Mouse (Mus musculus): Measurements from ENCODE around the gene Natd1.

Natd1 gene

DNA sequence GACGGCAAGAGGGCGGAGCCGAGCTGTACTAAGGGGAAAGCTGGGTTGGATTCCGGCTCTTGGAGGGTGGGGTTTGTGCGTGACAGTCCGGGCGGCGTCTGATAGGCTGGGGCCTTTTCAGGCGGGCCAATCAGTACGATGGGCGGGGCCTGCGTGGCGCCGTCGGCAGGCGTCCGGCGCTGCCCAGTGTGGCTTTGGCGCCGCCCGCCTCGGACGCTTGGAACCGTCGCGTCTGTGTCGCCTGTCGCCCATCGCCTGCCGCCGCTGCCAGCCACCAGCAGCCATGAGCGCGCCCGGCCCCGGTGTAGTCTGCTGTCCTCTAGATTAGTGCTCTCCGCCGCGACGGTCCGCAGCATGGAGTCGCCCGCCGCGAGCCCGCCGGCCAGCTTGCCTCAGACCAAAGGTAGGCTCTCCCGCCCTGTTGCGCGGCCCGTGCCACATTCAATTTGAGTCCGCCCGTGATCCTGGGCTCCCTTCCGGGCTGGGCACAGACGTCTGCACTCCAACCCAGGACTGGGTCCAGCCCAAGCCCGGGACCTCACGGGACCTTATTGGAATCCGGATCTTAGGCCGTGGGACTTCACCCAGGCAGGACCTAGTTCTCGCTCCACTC, 17.4 kb upstream of the Natd1 start, which contains the start of gene Map2k3:
Gene Map2k3 (plus strand): TSS at position 165 of the 613 bp plus-strand sequence.
- DNase-seq = peak; percentile 97

GRCm38 (mm10) chr11:60931282-60931868, 16.8 kb upstream of the Natd1 start:
- DNase-seq = no peak

DNA sequence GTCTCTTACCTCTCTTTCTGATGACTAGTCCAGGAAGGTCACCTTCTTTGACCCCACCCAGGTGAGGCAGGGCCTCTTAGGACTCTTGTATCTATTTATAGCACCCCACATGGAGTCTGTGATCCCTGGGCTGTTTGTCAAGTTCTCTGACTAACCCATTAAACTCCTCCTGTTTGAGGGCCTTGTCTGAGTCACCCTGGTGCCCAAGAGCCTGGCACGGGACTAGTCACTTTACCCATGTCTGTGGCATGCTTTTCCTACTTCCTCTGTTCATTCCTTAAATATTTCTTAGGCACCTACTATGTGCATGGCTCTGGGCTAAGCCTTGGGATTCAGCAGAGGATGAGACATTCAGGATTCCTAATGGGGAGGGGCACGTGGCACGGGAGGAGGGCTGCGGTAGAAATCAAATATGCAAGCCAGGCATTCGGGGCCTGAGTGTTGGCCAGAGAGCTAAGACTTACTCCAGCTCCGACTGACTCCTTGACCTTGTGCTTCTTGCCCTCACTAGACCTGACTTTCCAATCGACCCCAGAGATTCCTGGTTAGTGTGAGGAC, 16.3 kb upstream of the Natd1 start:
- DNase-seq = no peak

GRCm38 (mm10) chr11:60927264-60927663, 12.7 kb upstream of the Natd1 start:
- peak; percentile 90 for DNase-seq

DNA sequence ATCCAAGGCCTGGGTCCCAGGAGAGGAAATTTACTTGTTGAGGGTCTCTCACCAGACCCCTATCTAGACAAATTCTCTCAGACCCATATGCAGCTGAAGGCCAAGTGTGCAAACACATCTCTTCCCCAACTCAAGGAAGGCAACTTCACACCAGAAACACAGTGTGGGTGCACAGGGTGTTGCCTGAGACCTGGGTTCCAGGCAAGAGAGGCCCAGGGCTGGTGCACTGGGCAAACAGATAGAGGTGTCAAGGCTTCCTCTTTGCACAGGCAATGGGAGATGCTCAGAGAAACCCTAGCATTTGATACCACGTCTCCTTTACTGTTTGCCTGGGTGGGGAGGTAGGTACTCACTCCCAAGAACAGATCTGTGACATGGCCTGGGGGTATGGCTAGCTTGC, 10.4 kb upstream of the Natd1 start:
- no peak for DNase-seq

DNA sequence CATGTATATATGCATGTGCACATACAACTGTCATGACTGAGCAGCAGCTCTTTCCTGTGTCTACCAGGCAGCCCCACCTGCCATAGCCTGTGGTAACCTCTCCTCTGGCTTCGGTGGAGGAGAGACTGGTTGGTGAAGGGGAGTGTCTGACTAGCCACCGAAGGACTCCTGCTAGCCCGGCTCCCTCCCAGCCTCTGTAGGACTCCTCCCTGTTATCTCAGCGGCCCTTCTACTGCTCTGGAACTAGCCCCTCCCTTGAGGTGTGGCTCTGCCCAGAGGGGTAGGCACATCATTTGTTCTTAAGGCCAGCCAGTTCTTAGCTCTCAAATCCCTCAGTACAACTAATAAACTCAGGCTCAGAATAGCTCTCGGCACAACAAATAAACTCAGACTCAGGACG, 9.9 kb upstream of the Natd1 start:
- DNase-seq = no peak

DNA sequence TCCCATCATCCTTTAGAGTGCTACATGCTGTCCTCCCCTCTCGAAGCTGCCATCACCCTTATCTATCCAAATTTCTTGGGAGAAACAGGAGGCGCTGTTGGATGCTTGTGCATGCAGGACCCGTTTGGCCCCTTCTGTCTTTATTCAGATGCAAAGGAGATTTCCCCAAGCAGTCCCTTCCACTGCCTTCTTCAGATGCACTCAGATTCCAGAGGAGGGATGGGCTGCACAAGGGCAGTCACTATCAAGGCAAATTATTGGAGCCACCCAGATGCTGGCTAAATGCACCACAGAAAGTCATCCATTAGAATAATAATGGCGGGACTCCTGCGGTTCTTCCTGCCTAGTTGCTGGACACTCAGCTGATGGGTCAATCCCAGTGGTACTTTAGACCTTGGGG, 8.4 kb upstream of the Natd1 start:
- DNase-seq = no peak

GRCm38 (mm10) chr11:60922195-60922594, 7.6 kb upstream of the Natd1 start:
- DNase-seq = no peak

DNA sequence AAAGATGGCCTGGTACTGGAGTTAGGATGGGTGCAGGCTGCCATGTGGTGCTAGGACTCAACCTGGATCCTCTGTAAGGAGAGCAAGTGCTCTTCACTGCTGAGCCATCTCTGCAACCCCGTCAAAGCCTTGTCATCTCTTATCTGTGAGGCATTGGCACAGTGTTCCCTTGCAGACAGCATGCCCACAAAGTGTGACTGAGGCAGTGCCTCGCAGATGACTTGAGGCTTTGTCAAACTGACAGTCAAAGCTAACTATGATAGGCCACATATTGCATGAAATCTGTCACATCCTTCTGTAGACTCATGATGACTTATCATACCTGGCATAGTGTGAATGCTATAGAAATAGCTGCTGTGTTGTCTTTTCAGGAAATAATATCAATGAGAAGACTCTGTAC, 5.5 kb upstream of the Natd1 start:
- peak; percentile 56 for DNase-seq

DNA sequence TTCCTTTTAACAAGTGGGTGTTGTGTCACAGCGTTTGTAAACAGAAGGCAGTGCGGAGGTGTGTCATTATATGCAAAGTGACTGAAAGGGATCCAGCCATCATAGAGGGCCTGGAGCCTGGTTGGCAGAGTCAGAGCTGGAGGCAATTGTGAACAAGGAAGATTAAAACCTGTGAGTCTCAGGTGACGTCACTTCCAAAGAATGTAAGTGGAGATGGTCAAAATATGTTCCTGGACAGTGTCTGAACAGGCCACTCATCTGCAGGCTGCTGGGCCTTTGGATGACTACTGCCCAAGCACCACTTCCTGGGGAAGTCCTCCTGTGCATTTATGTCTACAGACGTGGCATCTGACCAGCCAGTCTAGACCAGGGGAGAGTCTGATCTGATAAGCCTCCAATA, 651 bp upstream of the Natd1 start:
- no peak for DNase-seq

DNA sequence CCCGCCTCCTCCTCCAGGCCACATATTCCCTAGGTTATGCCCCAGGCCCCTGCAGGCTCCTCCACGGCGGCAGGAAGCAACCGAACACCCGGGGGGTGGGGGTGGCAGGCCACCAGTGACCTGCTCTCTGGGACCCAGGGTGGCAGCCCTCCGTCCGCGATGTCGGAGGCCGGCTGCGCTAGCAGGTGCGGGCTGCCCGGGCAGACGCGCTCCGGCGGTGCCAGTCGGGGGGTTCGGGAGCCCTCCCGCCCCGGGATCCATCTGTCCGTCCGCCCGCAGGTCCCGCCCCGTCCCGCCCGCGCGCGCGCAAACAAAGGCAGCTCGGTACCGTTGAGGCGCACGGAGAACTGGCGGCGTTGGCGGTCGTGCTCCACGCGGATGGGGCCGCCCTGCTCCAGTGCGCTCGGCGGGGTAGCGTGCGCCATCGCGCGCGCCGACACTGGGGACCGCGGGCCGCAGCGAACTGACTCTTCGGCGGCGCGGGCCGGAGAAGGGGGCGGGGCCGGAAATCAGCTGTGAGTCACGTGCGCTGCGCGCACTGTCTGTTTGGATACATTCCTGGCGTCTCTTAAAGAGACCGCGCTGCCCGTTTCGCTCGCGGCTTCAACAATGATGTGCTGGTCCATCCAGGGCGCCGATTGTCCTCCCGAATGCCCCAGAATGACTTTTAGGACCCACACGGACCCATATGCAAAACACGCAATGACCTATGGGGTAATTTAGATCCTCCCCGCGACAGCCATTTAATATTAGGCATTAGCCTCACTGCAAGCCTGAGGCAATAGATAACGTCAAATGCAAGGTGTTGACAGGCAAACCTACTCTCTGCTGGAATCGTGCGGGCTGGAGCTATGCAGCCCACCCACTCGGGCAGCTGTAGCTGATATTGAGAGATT, 1.0 kb downstream of the Natd1 start:
- peak; percentile 91 for DNase-seq

DNA sequence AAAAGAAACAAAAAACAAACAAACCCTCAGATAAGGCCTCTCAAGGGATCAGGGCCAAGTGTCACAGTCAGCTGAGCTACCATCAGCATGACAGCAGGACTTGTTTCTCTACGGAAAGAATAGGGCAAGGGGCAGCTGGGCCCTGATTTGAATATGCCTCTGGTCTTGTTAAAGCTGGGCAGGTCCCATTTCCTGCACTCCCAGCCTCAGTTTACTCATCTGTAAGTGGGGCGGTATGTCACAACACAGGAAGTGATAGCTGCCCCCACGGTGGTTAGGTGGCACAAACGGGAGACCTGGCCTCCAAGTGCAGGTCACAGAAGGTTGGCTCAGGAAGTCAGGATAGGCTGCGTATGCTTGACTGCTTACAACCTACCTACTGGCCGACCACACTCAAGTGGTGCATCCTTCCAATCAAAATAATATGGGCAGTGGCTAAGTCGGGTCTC, 2.0 kb downstream of the Natd1 start:
- DNase-seq = no peak

- DNase-seq = no peak
Measured at GRCm38 (mm10) chr11:60909626-60910025, 4.9 kb downstream of the Natd1 start.

DNA sequence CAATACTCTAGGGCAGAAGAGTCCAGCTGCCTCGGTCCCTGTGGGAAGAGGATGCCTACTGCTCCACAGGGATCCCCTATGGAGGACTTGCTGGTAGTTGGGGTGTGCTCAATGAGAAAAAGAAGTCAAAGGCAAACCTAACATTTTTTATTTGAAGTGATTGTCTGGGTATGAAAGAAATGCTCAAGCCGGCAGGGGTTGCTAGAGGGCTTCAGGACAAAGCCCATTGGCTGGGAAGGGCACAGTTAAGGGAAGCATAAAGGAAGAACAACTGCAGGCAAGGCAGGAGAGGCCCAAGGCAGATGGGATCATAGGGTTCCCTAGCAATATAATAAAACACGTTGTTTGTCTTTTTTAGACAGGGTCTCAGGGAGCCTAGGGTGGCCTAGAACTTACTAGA, 6.5 kb downstream of the Natd1 start:
- DNase-seq = no peak

DNA sequence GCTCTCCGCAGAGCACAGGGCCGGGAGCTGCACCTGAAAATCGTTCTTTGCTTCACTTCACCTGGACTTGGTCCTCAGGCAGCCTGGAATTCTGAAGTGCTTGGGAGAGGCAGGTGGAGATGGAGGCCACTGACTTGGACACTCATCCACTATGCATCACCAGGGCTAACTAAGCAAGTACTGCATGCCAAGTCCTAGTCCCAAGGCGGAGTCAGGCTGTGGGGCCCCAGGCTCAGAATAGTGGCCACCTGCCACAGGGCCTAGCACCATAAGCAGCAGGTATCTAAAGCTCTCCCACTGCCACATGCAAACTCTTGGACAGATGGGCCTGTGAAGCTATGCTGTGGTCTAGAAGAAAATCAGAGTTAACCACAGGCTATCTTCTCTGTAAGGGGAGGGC, 8.1 kb downstream of the Natd1 start:
- no peak for DNase-seq

- DNase-seq = no peak
Measured at GRCm38 (mm10) chr11:60905407-60906120, 9.0 kb downstream of the Natd1 start.

DNA sequence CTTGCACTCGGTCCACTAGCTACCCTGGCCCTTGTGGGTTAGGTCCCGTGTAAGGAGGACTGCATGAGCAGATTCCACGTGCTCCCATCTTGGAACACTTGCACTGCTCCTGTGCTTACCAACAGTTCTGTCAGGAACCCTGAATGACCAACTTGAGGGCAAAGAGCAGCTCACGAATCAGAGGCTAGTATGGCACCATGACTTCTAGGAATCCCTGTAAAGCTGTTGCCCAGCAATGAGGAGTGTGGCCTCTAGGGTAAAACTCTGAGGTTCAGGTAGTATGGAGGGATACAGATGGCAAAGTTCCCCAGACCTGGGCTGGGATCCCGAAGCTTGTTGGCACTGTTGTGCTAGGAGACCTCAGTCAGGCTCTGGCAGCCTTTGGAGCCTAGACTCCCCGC, 10.9 kb downstream of the Natd1 start:
- no peak for DNase-seq

- no peak for DNase-seq
Measured at GRCm38 (mm10) chr11:60902486-60902885, 12.1 kb downstream of the Natd1 start.

DNA sequence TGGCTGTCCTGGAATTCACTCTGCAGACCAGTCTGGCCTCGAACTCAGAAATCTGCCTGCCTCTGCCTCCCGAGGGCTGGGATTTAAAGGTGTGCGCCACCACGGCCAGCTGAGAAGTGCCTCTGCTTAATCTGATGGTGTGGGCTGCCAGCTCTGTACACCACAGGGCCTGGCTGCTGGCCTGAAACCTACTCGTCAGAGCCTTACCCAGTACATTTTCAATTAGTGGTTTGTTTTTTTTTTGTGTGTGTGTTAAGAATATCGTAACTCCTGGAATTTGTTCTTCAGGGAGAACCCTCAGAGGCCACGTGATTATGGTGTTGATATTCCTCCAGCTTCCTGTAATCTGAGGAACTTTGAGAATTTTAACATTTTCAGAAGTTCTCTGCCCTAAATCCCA, 12.5 kb downstream of the Natd1 start:
- no peak for DNase-seq

DNA sequence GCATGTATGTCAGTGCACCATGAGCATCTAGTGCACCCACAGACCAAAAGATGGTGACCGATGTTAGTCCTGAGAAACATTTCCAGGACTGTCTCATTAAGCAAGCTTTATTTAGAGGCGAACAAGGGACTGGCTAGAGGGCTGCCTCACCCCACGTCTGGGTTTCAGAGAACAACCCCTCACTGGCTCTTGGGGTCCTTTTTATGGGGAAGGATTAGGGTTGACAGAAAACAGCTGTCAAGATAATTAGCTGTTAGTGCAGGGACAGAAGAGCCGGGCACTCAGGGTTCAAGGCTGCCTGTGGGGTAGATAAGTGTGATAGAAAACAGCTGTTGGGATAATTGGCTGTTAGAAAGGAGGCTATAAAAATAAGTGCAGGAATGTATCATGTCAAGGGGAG, 18.6 kb downstream of the Natd1 start:
- DNase-seq = no peak

DNA sequence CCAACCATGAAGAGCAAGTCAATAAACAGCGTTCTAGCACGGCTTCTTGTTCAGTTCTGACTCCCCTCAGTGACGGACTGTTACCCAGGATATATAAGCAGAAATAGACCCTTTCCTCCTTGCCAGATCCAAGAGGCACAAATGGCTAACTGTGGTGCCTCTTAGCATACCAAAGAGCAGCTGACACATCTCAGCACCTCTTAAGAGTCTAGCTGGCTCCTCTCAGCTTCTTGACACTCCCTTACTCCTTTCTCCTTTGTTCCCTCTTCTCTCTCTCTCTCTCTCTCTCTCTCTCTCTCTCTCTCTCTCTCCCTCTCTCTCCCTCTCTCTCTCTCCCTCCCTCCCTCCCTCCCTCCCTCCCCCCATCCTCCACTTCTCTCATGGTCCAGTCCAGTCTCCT, 23.8 kb downstream of the Natd1 start:
- DNase-seq = no peak

GRCm38 (mm10) chr11:60890286-60890685, 24.3 kb downstream of the Natd1 start:
- DNase-seq = no peak

- no peak for DNase-seq
Measured at GRCm38 (mm10) chr11:60889861-60890260, 24.7 kb downstream of the Natd1 start.

All from layer of hippocampus, adult 9-11 months (tissue).